Mouse (Mus musculus) layer of hippocampus, postnatal 25 days (tissue): Measurements from ENCODE around the gene Bcl2l1. TPM values are rescaled to one million over a fixed set of nuclear protein-coding genes. Genes with fewer than 3 reads are reported as not detected.
A peak's percentile ranks its signal among the peaks of the same experiment; 100 is the strongest.

Experiments
- DNase-seq, 2 experiments: peaks; one replicate each; pipeline ENCODE4 v3.0.0; 2022; ENCODE audit warnings: mixed read lengths in 2 of 2, low spot score in 1 of 2; ENCODE audit errors: extremely low spot score in 1 of 2
- microRNA-seq, 2 experiments: library from miRNA; unstranded; fragments of <30 nt; microRNA quantifications; one replicate each; pipeline ENCODE4 v1.2.0; 2021
- total RNA-seq, 2 experiments: library from RNA; stranded (reverse); gene quantifications; 2 replicates each; pipeline ENCODE4 v1.2.3; 2021

Gene Bcl2l1
- total RNA-seq, 2 experiments from 2014 or later: 121 to 144 TPM

- no peak for DNase-seq
Observed at GRCm38 (mm10) chr2:152740490-152740889, 91.0 kb downstream of the Bcl2l1 start.

GRCm38 (mm10) chr2:152739842-152740260, 91.7 kb downstream of the Bcl2l1 start:
- no peak for DNase-seq

GRCm38 (mm10) chr2:152739031-152739841, 92.3 kb downstream of the Bcl2l1 start:
- peak in 1 of 2 experiments; percentile 14 for DNase-seq

- no peak for DNase-seq
Observed at GRCm38 (mm10) chr2:152738341-152738740, 93.2 kb downstream of the Bcl2l1 start.

GRCm38 (mm10) chr2:152737306-152738221, 94.0 kb downstream of the Bcl2l1 start:
- no peak for DNase-seq

GRCm38 (mm10) chr2:152736748-152737147, 94.8 kb downstream of the Bcl2l1 start:
- no peak for DNase-seq

GRCm38 (mm10) chr2:152736090-152736601, 95.4 kb downstream of the Bcl2l1 start, which contains the start of gene Id1:
Gene Id1, plus strand, starts transcription at chr2:152736251.
- peak; percentile 37 to 42 for DNase-seq

GRCm38 (mm10) chr2:152734984-152735383, 96.5 kb downstream of the Bcl2l1 start:
- DNase-seq: peak; percentile 77 to 87

- no peak for DNase-seq
Observed at GRCm38 (mm10) chr2:152734501-152734900, 97.0 kb downstream of the Bcl2l1 start.

- DNase-seq: no peak
Observed at GRCm38 (mm10) chr2:152733201-152733600, 98.3 kb downstream of the Bcl2l1 start.

Small RNA genes lying within 50 kb of the gene (microRNA-seq; reads per million reads assigned to microRNA genes)
- 0 reads per million in 2 experiments for gene Gm23802
- 0 to 0.55 reads per million in 2 experiments for gene Mir5622

Other genes with a start within 250 kb of the Bcl2l1 start
- not detected for gene Defb45, start 232.3 kb downstream of the Bcl2l1 start, total RNA-seq
- gene Defb36, start 227.4 kb downstream of the Bcl2l1 start, total RNA-seq: not detected
- not detected for gene Defb25, start 208.7 kb downstream of the Bcl2l1 start, total RNA-seq
- gene Rem1, start 204.8 kb downstream of the Bcl2l1 start, total RNA-seq: 1 to 10 TPM in 1 of 2 experiments, under 1 TPM in 1; 0.98 to 1.5 TPM
- 10 to 100 TPM; 78.4 to 81.8 TPM for gene H13, start 162.3 kb downstream of the Bcl2l1 start, total RNA-seq
- 10 to 100 TPM; 21.2 to 22.8 TPM for gene Mcts2, start 144.7 kb downstream of the Bcl2l1 start, total RNA-seq
- gene Id1, start 95.5 kb downstream of the Bcl2l1 start, total RNA-seq: 10 to 100 TPM; 19.6 to 22.4 TPM
- gene Cox4i2, start 77.6 kb downstream of the Bcl2l1 start, total RNA-seq: 1 to 10 TPM; 2.0 to 2.7 TPM
- 1 to 10 TPM; 1.5 to 2.6 TPM for gene Tpx2, start 16.2 kb upstream of the Bcl2l1 start, total RNA-seq
- gene Mylk2, start 79.6 kb upstream of the Bcl2l1 start, total RNA-seq: not detected
- 1 to 10 TPM in 1 of 2 experiments, under 1 TPM in 1; 0.56 to 1.0 TPM for gene Foxs1, start 101.5 kb upstream of the Bcl2l1 start, total RNA-seq
- 10 to 100 TPM; 14.5 to 17.1 TPM for gene Dusp15, start 120.0 kb upstream of the Bcl2l1 start, total RNA-seq
- 1 to 10 TPM in 1 of 2 experiments, under 1 TPM in 1; 0.94 to 1.3 TPM for gene Ttll9, start 130.8 kb upstream of the Bcl2l1 start, total RNA-seq
- 10 to 100 TPM; 41.2 to 43.8 TPM for gene Pdrg1, start 183.7 kb upstream of the Bcl2l1 start, total RNA-seq
- 1 to 10 TPM; 1.9 to 2.1 TPM for gene Xkr7, start 200.1 kb upstream of the Bcl2l1 start, total RNA-seq
- gene Ccm2l, start 234.2 kb upstream of the Bcl2l1 start, total RNA-seq: 1 to 10 TPM; 3.9 to 5.2 TPM